Mouse (Mus musculus): ENCODE data around the gene Jph3. TPM values are rescaled to one million over a fixed set of nuclear protein-coding genes. Genes with fewer than 3 reads are reported as not detected.
A peak's percentile ranks its signal among the peaks of the same experiment; 100 is the strongest.

The Jph3 gene
- polyA plus RNA-seq, 1 experiment from 2014 or later, result 0.21 TPM

DNA sequence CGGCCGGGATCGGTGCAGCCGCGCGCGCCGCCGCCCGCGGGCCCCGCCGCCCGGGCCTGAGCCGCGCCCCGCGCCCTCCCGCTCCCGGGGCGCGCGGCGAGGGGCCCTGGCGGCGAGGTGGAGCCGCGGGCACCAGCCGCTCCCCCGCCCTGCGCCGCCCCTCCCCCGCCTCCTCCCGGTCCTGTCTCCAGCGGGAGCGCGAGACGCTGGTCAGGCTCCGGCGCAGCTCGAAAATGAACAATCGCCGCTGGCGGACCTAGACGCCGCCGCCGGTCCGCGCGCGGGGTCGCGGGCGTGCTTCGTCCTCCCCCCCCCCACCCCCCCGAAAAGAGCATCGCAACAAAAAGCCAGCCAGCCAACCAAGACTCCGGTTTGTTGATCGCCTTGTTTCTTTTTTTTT lies 747 bp downstream of the Jph3 start:
- Histone ChIP-seq H3K9me3 (replicated peaks) (no peaks in the 10 kb centered on the region), H3K27ac (no peak overlapping the region), H3K4me1 (replicated peaks) (peaks cover 13% of the 10 kb centered on the region), H3K36me3 (no peaks in the 10 kb centered on the region), H3K9ac (no peak overlapping the region), H3K4me3 (peak overlapping the region; percentile 50), H3K27me3 (peaks cover 81% of the 10 kb centered on the region), H3K4me2 (peak overlapping the region; percentile 86)
- WGBS, result 0% methylated on average over 35 of the region's 60 CpGs
- ATAC-seq (replicated peaks; ENCODE audit: insufficient number of reproducible peaks, insufficient read depth, low FRiP score, low read depth), result 0 out of 2 replicates have a peak, but pooled peaks have one; percentile 16

DNA sequence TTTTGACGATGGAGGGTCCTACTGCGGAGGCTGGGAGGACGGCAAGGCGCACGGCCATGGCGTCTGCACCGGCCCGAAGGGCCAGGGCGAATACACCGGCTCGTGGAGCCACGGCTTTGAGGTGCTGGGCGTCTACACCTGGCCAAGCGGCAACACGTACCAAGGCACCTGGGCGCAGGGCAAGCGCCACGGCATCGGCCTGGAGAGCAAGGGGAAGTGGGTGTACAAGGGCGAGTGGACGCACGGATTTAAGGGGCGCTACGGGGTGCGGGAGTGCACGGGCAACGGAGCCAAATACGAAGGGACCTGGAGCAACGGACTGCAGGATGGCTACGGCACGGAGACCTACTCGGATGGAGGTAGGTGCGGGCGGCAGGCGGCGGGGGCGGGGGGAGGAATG lies 1.2 kb downstream of the Jph3 start:
- Histone ChIP-seq H3K36me3 (no peaks in the 10 kb centered on the region), H3K4me3 (peak overlapping the region; percentile 50), H3K27ac (no peak overlapping the region), H3K4me2 (peak overlapping the region; percentile 86), H3K27me3 (peaks cover 85% of the 10 kb centered on the region), H3K4me1 (replicated peaks) (peaks cover 13% of the 10 kb centered on the region), H3K9ac (no peak overlapping the region), H3K9me3 (replicated peaks) (no peaks in the 10 kb centered on the region)
- WGBS, result 1% methylated on average over 37 of the region's 37 CpGs
- no peak for ATAC-seq (replicated peaks; ENCODE audit: insufficient number of reproducible peaks, insufficient read depth, low FRiP score, low read depth)

DNA sequence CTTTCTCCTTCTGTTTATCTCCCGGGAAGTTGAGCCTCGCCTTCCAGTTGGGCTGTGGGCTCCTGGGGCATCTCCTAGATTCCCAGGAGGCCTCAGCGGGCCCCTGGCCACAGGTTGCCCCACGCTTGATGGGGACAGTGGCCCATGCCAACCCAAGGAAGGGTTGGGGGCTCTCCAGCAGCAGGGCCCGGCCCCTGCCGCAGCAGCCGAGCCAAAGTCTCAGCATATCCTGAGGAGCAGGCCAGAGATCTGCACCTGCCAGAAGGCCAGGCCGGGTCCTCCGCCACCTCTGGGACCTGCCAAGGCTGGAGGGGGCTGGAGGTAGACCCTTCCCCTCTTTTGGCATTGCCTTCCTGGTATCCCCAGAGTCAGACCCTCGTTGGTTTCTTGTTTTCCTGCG lies 1.6 kb downstream of the Jph3 start:
- H3K4me2 ChIP-seq, result peak overlapping the region; percentile 86; the same call in 1 of the 2 replicates
- ATAC-seq (replicated peaks; ENCODE audit: insufficient number of reproducible peaks, insufficient read depth, low FRiP score, low read depth), result no peak
- H3K4me1 ChIP-seq (replicated peaks), result peaks cover 13% of the 10 kb centered on the region
- H3K4me3 ChIP-seq, result peak overlapping the region; percentile 50
- 4% methylated on average over 11 of the region's 11 CpGs for WGBS
- H3K9ac ChIP-seq, result no peak overlapping the region
- peaks cover 89% of the 10 kb centered on the region for H3K27me3 ChIP-seq
- H3K27ac ChIP-seq, result no peak overlapping the region
- H3K9me3 ChIP-seq (replicated peaks), result no peaks in the 10 kb centered on the region
- H3K36me3 ChIP-seq, result no peaks in the 10 kb centered on the region

DNA sequence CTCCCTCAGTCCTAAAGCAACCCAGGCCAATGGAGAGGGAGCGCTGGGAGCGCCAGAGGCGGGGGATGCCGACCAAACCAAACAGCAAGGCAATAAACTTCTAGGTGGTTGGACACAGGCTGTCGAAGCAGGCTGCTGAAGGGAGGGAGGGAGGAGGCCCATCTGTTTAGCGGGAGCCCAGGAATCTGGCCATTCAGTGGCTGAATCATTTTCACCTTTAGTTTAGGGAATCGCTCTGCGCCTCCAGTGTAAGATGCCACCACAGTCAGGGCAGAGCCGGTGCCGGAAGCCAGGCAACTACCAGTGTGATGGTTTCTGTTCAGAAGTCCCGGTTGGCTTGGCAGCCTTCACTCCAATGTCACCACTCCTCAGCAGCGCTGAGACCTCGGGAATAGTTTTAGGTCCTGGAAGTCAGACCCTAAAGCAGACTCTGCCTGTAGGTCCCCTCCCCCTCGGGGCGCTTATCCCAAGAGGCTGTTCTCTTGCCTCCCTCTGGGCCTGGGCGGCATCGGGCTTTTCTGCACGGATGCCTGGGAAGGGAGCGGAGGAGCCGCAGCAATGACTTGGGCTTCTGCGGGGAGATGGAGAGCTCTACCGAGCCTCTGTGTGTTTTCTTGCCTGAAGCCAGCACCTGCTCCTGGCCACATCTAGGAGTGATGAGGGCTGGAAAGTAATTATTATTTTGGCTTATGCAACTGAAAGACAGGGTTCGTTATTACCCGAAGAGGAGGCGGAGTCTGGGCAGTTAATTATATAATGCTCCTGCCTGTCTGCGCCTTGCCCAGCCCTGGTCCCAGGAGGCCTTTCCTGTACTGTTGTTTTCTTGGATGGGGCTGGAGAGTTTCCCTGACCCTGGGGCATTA lies 2.3 kb downstream of the Jph3 start:
- no peak overlapping the region for H3K4me2 ChIP-seq
- WGBS, result 12% methylated on average over 26 of the region's 26 CpGs
- peak overlapping the region; percentile 50; the same call in 1 of the 2 replicates for H3K4me3 ChIP-seq
- H3K27ac ChIP-seq, result no peak overlapping the region
- no peak overlapping the region for H3K9ac ChIP-seq
- peaks cover 13% of the 10 kb centered on the region for H3K4me1 ChIP-seq (replicated peaks)
- no peaks in the 10 kb centered on the region for H3K9me3 ChIP-seq (replicated peaks)
- no peak for ATAC-seq (replicated peaks; ENCODE audit: insufficient number of reproducible peaks, insufficient read depth, low FRiP score, low read depth)
- no peaks in the 10 kb centered on the region for H3K36me3 ChIP-seq
- peaks cover 91% of the 10 kb centered on the region for H3K27me3 ChIP-seq

DNA sequence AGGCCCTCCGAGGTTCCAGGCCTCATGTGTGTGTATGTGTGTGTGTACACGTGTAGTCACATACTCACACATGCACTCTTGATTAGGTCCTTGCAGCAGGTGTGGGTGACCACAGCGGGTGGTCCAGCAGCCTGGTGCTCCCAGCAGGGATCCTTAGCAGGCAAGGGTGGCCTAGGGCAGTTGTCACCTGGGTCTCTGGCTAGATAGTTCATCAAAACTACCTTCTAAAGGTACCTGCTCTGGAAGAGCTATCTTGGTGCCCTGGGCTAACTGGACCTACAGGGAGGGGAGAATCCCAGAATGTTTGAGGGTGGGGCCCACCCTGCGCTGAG lies 2.9 kb downstream of the Jph3 start:
- no peak overlapping the region for H3K27ac ChIP-seq
- no peak overlapping the region for H3K4me3 ChIP-seq
- no peak for ATAC-seq (replicated peaks; ENCODE audit: insufficient number of reproducible peaks, insufficient read depth, low FRiP score, low read depth)
- no peak overlapping the region for H3K4me2 ChIP-seq
- H3K9me3 ChIP-seq (replicated peaks), result no peaks in the 10 kb centered on the region
- peaks cover 13% of the 10 kb centered on the region for H3K4me1 ChIP-seq (replicated peaks)
- no peak overlapping the region for H3K9ac ChIP-seq
- 54% methylated on average over 4 of the region's 4 CpGs for WGBS
- no peaks in the 10 kb centered on the region for H3K36me3 ChIP-seq
- H3K27me3 ChIP-seq, result peaks cover 90% of the 10 kb centered on the region

DNA sequence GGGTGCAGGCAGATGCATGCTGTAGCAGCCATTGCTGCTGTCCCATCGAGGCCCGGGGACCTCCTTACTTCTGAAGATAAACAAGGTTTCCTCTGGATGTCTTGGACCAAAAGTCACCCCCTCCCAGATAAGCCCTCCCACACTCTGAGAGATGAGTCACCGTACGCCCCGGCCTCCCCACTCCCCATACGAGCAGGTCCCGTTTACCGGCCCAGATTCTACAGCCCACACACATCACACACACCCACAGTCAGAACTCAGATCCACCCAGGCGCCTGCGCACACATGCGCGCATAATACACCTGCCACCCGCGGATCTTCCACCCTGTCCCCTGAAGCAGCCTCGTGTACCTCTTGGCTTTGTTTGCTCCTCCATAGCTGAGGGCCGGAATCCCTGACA lies 4.8 kb downstream of the Jph3 start:
- H3K4me1 ChIP-seq (replicated peaks), result peaks cover 13% of the 10 kb centered on the region

DNA sequence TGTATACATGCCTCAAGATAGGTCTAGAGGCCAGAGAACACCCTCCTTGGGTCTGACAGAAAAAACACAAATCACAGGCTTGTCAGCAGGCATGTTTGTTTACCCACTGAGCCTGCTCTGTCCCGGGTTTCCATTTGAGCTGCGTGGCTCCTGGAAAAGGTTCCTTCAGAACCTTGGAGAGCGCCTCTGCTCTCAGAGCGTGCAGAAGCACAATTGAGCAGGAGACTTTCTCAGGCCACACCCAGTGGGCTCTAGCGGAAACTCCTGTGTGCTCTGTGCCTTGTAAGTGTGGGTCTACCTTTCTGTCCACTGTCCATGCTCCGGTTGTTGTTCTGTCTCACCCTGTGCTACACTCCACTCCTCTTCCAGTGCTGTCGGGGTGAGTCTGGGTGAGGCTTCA lies 6.8 kb downstream of the Jph3 start:
- ATAC-seq (replicated peaks; ENCODE audit: insufficient number of reproducible peaks, insufficient read depth, low FRiP score, low read depth), result no peak
- peaks cover 67% of the 10 kb centered on the region for H3K27me3 ChIP-seq

More for the DNA sequence above, 4.8 kb downstream of the Jph3 start:
- Histone ChIP-seq H3K27me3 (peaks cover 74% of the 10 kb centered on the region), H3K9ac (no peak overlapping the region), H3K4me2 (no peak overlapping the region), H3K9me3 (replicated peaks) (no peaks in the 10 kb centered on the region), H3K27ac (no peak overlapping the region), H3K36me3 (no peaks in the 10 kb centered on the region), H3K4me3 (no peak overlapping the region)
- ATAC-seq (replicated peaks; ENCODE audit: insufficient number of reproducible peaks, insufficient read depth, low FRiP score, low read depth), result no peak
- WGBS, result 72% methylated on average over 16 of the region's 16 CpGs

DNA sequence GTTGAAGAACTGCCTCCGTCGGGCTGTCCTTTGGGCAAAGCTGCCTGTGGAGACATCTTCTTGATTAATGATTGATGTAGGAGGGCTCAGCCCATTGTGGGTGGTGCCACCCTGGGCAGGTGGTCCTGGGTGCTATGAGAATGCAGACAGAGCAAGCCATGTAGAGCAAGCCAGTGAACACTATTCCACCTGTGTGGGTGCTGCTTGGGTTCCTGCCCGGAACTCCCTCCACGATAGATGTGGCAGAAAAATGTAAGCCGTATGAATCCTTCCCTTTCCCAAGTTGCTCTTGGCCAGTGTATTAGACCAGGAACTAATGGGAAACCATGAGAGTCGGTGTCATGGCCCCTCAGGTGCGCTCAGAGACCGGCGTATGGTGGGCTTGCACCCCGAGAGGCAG lies 11.3 kb downstream of the Jph3 start:
- no peaks in the 10 kb centered on the region for H3K4me1 ChIP-seq (replicated peaks)
- H3K9me3 ChIP-seq (replicated peaks), result no peaks in the 10 kb centered on the region
- no peak overlapping the region for H3K9ac ChIP-seq
- no peak overlapping the region for H3K4me3 ChIP-seq
- no peak overlapping the region for H3K4me2 ChIP-seq
- ATAC-seq (replicated peaks; ENCODE audit: insufficient number of reproducible peaks, insufficient read depth, low FRiP score, low read depth), result no peak
- H3K36me3 ChIP-seq, result no peaks in the 10 kb centered on the region
- WGBS, result 85% methylated on average over 10 of the region's 10 CpGs
- no peak overlapping the region for H3K27ac ChIP-seq
- H3K27me3 ChIP-seq, result peaks cover 37% of the 10 kb centered on the region

More for the DNA sequence above, 6.8 kb downstream of the Jph3 start:
- Histone ChIP-seq H3K4me3 (no peak overlapping the region), H3K4me2 (no peak overlapping the region), H3K9me3 (replicated peaks) (no peaks in the 10 kb centered on the region), H3K36me3 (no peaks in the 10 kb centered on the region), H3K9ac (no peak overlapping the region), H3K27ac (no peak overlapping the region), H3K4me1 (replicated peaks) (no peaks in the 10 kb centered on the region)
- 12% methylated on average over 7 of the region's 7 CpGs for WGBS

DNA sequence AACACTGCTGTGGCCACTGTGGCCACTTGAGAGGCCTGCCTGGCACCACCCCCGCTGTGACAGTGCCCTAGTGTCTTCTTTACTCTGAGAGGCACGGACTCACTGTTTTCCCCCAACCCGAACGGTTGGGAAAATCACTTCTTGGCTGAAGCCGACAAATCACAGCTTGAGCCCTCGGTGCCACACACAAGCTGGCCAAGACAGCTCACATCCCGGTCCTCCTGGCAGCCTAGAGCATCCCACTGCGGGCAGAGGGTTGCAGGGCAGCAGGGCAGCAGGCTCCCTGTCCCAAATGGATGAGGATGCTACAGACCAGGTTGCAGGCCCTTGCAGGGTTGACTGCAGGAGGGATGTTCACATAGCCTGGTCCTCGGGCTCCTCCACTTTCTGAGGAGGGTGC lies 20.1 kb downstream of the Jph3 start:
- peaks cover 54% of the 10 kb centered on the region for H3K27me3 ChIP-seq
- no peaks in the 10 kb centered on the region for H3K36me3 ChIP-seq
- 75% methylated on average over 9 of the region's 9 CpGs for WGBS
- no peak for ATAC-seq (replicated peaks; ENCODE audit: insufficient number of reproducible peaks, insufficient read depth, low FRiP score, low read depth)
- H3K9me3 ChIP-seq (replicated peaks), result 0 out of 2 replicates have a peak, but pooled peaks cover 3% of the 10 kb centered on the region
- no peak overlapping the region for H3K27ac ChIP-seq
- H3K9ac ChIP-seq, result no peak overlapping the region
- H3K4me2 ChIP-seq, result no peak overlapping the region
- H3K4me3 ChIP-seq, result no peak overlapping the region
- no peaks in the 10 kb centered on the region for H3K4me1 ChIP-seq (replicated peaks)

DNA sequence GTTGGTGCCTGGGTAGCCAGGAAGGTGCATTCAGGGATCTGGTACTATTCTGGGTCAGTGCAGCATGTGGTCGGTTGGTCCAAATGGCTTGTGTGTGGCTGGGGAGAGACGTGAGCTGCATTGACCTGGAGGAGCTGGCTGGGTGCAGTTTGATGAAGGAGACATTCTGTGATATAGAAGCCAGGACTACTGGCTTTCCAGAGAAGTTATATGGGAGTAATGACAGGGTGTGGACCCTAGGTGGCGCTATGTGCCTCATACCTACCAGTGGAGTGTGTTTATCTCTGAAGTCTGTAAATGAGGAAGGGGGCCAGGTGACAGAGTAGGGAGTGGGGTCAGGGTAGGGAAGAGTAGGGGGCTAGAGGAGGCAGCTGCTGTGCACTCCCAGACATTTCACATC lies 21.1 kb downstream of the Jph3 start:
- Histone ChIP-seq H3K4me1 (replicated peaks) (no peaks in the 10 kb centered on the region), H3K4me3 (no peak overlapping the region), H3K27me3 (peaks cover 64% of the 10 kb centered on the region), H3K4me2 (no peak overlapping the region), H3K9me3 (replicated peaks) (0 out of 2 replicates have a peak, but pooled peaks cover 3% of the 10 kb centered on the region), H3K9ac (no peak overlapping the region), H3K27ac (no peak overlapping the region), H3K36me3 (no peaks in the 10 kb centered on the region)
- 33% methylated on average over 3 of the region's 3 CpGs for WGBS
- no peak for ATAC-seq (replicated peaks; ENCODE audit: insufficient number of reproducible peaks, insufficient read depth, low FRiP score, low read depth)

DNA sequence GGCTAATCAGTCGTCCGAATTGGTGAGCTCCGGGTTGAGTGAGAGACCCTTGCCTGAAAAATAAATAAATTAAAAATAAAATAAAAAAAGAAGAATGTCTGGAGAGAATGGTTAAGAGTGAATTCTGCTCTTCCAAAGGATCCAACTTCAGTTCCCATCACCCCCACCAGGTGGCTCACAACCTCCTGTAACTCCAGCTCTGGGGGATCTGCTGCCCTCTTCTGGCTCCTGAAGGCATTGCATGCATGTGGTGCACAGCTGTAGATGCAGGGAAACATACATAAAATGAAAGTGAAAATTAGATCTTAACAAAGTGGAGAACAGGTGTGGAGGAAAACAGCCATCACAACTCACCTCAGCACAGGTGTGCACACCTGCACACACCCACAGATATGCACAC lies 22.0 kb downstream of the Jph3 start:
- ATAC-seq (replicated peaks; ENCODE audit: insufficient number of reproducible peaks, insufficient read depth, low FRiP score, low read depth), result no peak
- H3K36me3 ChIP-seq, result no peaks in the 10 kb centered on the region
- no peak overlapping the region for H3K4me2 ChIP-seq
- no peak overlapping the region for H3K9ac ChIP-seq
- no peaks in the 10 kb centered on the region for H3K4me1 ChIP-seq (replicated peaks)
- H3K4me3 ChIP-seq, result no peak overlapping the region
- 0 out of 2 replicates have a peak, but pooled peaks cover 3% of the 10 kb centered on the region for H3K9me3 ChIP-seq (replicated peaks)
- H3K27me3 ChIP-seq, result peaks cover 60% of the 10 kb centered on the region
- WGBS, result 19% methylated on average over 3 of the region's 3 CpGs
- no peak overlapping the region for H3K27ac ChIP-seq

DNA sequence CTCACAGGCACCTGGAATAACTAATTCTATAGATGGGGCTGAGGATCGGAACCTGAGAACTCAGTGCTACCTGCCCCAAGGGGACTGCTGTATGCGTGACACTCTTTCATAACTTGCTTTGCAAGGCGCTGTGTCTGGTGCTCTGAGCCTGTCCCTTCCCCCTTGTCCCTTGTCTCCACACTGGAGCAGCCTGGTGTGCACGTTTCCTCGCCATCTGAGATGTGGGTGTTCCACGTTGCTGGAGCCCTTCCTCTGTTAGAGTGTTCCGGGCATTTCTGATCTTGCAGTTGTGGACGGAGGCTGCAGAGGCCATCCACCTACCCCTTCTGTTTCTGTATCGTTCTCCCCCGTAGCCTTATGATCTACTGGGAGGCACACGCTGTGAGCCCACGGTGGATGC lies 29.0 kb downstream of the Jph3 start:
- H3K9ac ChIP-seq, result no peak overlapping the region
- no peak overlapping the region for H3K27ac ChIP-seq
- ATAC-seq (replicated peaks; ENCODE audit: insufficient number of reproducible peaks, insufficient read depth, low FRiP score, low read depth), result no peak
- H3K27me3 ChIP-seq, result peaks cover 22% of the 10 kb centered on the region
- H3K9me3 ChIP-seq (replicated peaks), result no peaks in the 10 kb centered on the region
- H3K4me2 ChIP-seq, result no peak overlapping the region
- H3K4me1 ChIP-seq (replicated peaks), result no peaks in the 10 kb centered on the region
- H3K36me3 ChIP-seq, result no peaks in the 10 kb centered on the region
- WGBS, result 55% methylated on average over 12 of the region's 12 CpGs
- H3K4me3 ChIP-seq, result no peak overlapping the region
